Comparison of ENCODE assay signal across 8 mouse cellular contexts in the genomic region with DNA sequence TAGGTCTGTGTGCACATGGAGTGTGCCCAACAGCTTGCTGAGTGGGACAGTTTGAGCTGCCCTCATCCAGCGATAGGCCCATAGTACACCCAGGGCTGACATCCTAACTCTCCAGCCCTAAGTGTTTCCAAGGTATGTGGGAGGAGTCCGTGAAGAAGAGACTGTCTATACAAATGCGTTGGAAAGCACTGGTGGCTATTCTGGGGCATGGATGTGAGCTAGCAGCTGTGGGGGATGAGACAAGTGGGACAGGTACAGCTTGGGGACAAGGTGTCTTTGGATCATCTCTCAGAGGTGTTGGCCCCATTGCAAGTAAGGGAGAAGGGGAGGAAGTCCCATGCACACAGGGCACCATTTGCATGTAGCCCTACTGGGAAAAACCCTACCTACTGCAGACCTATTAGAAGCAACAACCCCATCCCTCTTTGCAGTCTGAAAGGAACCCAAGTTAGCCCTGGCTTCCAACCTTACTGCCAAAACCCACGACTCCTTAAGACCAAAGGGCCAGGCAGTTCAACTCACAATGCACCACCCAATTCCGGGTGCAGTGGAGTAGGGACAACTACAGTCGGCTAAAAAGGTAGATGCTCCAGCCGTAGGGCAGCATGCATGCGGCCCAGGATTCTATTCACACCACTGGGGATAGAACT. TPM values are rescaled to one million over a fixed set of nuclear protein-coding genes. Genes with fewer than 3 reads are reported as not detected.
A peak's percentile ranks its signal among the peaks of the same experiment; 100 is the strongest.
DNase-seq lines count a peak whose midpoint lies in the region; ATAC-seq and TF ChIP-seq lines count a peak whose summit lies in the region.

No protein-coding gene starts in this region.

- H3K9ac ChIP-seq in neural tube, embryonic 11.5 days (ENCODE audit: low read length) = peak overlapping the region; percentile 93
- peak overlapping the region; percentile 93 for H3K9ac ChIP-seq in limb, embryonic 14.5 days (ENCODE audit: low read depth, low read length, severe bottlenecking)
- H3K9ac ChIP-seq in stomach, embryonic 14.5 days (replicated peaks; ENCODE audit: low read depth, low read length) = peak overlapping the region; percentile 94

- no peaks in the 10 kb centered on the region for H3K9me3 ChIP-seq in neural tube, embryonic 11.5 days (ENCODE audit: control insufficient read depth, low read length)
- no peaks in the 10 kb centered on the region for H3K9me3 ChIP-seq in limb, embryonic 14.5 days (ENCODE audit: control insufficient read depth, low read length)
- H3K9me3 ChIP-seq in stomach, embryonic 14.5 days (ENCODE audit: control insufficient read depth, low read depth, low read length) = no peaks in the 10 kb centered on the region

- peak overlapping the region; percentile 64 for H3K4me2 ChIP-seq in neural tube, embryonic 11.5 days (ENCODE audit: low read depth)
- peak overlapping the region; percentile 77 for H3K4me2 ChIP-seq in limb, embryonic 14.5 days (replicated peaks; ENCODE audit: low read depth, low read length, severe bottlenecking)
- H3K4me2 ChIP-seq in stomach, embryonic 14.5 days (replicated peaks; ENCODE audit: low read depth, low read length) = peak overlapping the region; percentile 88

- H3K36me3 ChIP-seq in neural tube, embryonic 11.5 days (ENCODE audit: control insufficient read depth, insufficient read depth, low read length) = peaks cover 25% of the 10 kb centered on the region
- peaks cover 66% of the 10 kb centered on the region for H3K36me3 ChIP-seq in limb, embryonic 14.5 days (ENCODE audit: control insufficient read depth, insufficient read depth, low read length)
- peaks cover 48% of the 10 kb centered on the region for H3K36me3 ChIP-seq in stomach, embryonic 14.5 days (ENCODE audit: control insufficient read depth, insufficient read depth, low read length)

- no peak for TF ChIP-seq POLR2A in limb, embryonic 14.5 days (IDR thresholded peaks at IDR 0.05; ENCODE audit: borderline replicate concordance, extremely low read depth, insufficient read depth, insufficient read length)

- ATAC-seq in neural tube, embryonic 11.5 days (ENCODE audit: insufficient read depth, low FRiP score, low TSS enrichment) = no peak
- no peak for ATAC-seq in limb, embryonic 14.5 days (ENCODE audit: low FRiP score, low read depth)
- no peak for ATAC-seq in stomach, embryonic 14.5 days (ENCODE audit: insufficient number of reproducible peaks, insufficient read depth, low FRiP score, low read depth)

- H3K4me3 ChIP-seq in neural tube, embryonic 11.5 days (ENCODE audit: low read depth, low read length) = peak overlapping the region; percentile 73
- H3K4me3 ChIP-seq in limb, embryonic 14.5 days (replicated peaks; ENCODE audit: low read length) = peak overlapping the region; percentile 83
- peak overlapping the region; percentile 71 for H3K4me3 ChIP-seq in stomach, embryonic 14.5 days (ENCODE audit: low read depth, low read length)

- 58% methylated on average over 8 of the region's 8 CpGs for WGBS in neural tube, embryonic 11.5 days
- 58% methylated on average over 8 of the region's 8 CpGs for WGBS in limb, embryonic 14.5 days
- WGBS in stomach, embryonic 14.5 days = 37% methylated on average over 8 of the region's 8 CpGs

- DNase-seq in cerebellum, adult 11-12 months = peak; percentile 66
- no peak for DNase-seq in cerebellum, postnatal 25 days
- DNase-seq in neural tube, embryonic 11.5 days (ENCODE audit: low spot score) = no peak
- DNase-seq in neural tube, embryonic 10.5 days (ENCODE audit: extremely low spot score, low spot score) = no peak
- no peak for DNase-seq in limb, embryonic 14.5 days (ENCODE audit: low spot score)
- no peak for DNase-seq in gastrocnemius, postnatal 14 days
- no peak for DNase-seq in testis, postnatal 10 days (ENCODE audit: low spot score)

- H3K4me1 ChIP-seq in neural tube, embryonic 11.5 days (ENCODE audit: control insufficient read depth, insufficient read depth, low read length) = peaks cover 24% of the 10 kb centered on the region
- H3K4me1 ChIP-seq in limb, embryonic 14.5 days (ENCODE audit: control insufficient read depth, insufficient read depth, low read length) = peaks cover 19% of the 10 kb centered on the region
- H3K4me1 ChIP-seq in stomach, embryonic 14.5 days (ENCODE audit: control insufficient read depth, insufficient read depth, low read length) = peaks cover 22% of the 10 kb centered on the region

- no peaks in the 10 kb centered on the region for H3K27me3 ChIP-seq in neural tube, embryonic 11.5 days (ENCODE audit: control insufficient read depth, insufficient read depth, low read length)
- H3K27me3 ChIP-seq in limb, embryonic 14.5 days (ENCODE audit: control insufficient read depth, insufficient read depth, low read length) = no peaks in the 10 kb centered on the region
- no peaks in the 10 kb centered on the region for H3K27me3 ChIP-seq in stomach, embryonic 14.5 days (ENCODE audit: control insufficient read depth, insufficient read depth, low read length)

- H3K27ac ChIP-seq in neural tube, embryonic 11.5 days (ENCODE audit: low read depth, low read length) = no peak overlapping the region; the same call in 1 of the 2 replicates
- H3K27ac ChIP-seq in limb, embryonic 14.5 days (replicated peaks; ENCODE audit: low read depth, low read length) = no peak overlapping the region
- peak overlapping the region; percentile 100; the same call in 1 of the 2 replicates for H3K27ac ChIP-seq in stomach, embryonic 14.5 days (ENCODE audit: low read length)

- intact Hi-C loops in gastrocnemius, postnatal 14 days (cut with DNase I; ENCODE audit: low total_unique reads) = no loop called here

RNA-seq across cellular contexts. Expression of a gene that starts 1.7 kb away (rescaled TPM):
- polyA plus RNA-seq in neural tube, embryonic 11.5 days (2014; fragmentation: Nextera tagmentation; extraction: Ambion mirVana) = 262 and 271 TPM in 2 replicates
- polyA plus RNA-seq in limb, embryonic 14.5 days (2012; rRNA removed) = 267 and 270 TPM in 2 replicates
- polyA plus RNA-seq in limb, embryonic 14.5 days (2014; fragmentation: Nextera tagmentation; extraction: Ambion mirVana) = 196 and 214 TPM in 2 replicates
- 194 and 200 TPM in 2 replicates for polyA plus RNA-seq in stomach, embryonic 14.5 days (2014; fragmentation: Nextera tagmentation; extraction: Ambion mirVana)
- total RNA-seq in gastrocnemius, postnatal 14 days (2021) = 100 to 1,000 TPM in 1 of 2 experiments, 10 to 100 TPM in 1; 81.0 to 102 TPM

RNA-seq across cellular contexts. Expression of a gene that starts 9.0 kb away (rescaled TPM):
- 494 and 521 TPM in 2 replicates for polyA plus RNA-seq in neural tube, embryonic 11.5 days (2014; fragmentation: Nextera tagmentation; extraction: Ambion mirVana)
- 572 and 718 TPM in 2 replicates for polyA plus RNA-seq in limb, embryonic 14.5 days (2012; rRNA removed)
- 617 and 707 TPM in 2 replicates for polyA plus RNA-seq in limb, embryonic 14.5 days (2014; fragmentation: Nextera tagmentation; extraction: Ambion mirVana)
- 645 and 784 TPM in 2 replicates for polyA plus RNA-seq in stomach, embryonic 14.5 days (2014; fragmentation: Nextera tagmentation; extraction: Ambion mirVana)
- total RNA-seq in gastrocnemius, postnatal 14 days (2021) = 100 to 1,000 TPM; 793 to 884 TPM

RNA-seq across cellular contexts. Expression of a gene that starts 10.2 kb away (rescaled TPM):
- 12.6 and 15.5 TPM in 2 replicates for polyA plus RNA-seq in neural tube, embryonic 11.5 days (2014; fragmentation: Nextera tagmentation; extraction: Ambion mirVana)
- polyA plus RNA-seq in limb, embryonic 14.5 days (2012; rRNA removed) = 44.0 and 60.0 TPM in 2 replicates
- 8.2 and 9.0 TPM in 2 replicates for polyA plus RNA-seq in limb, embryonic 14.5 days (2014; fragmentation: Nextera tagmentation; extraction: Ambion mirVana)
- 7.7 and 8.1 TPM in 2 replicates for polyA plus RNA-seq in stomach, embryonic 14.5 days (2014; fragmentation: Nextera tagmentation; extraction: Ambion mirVana)
- total RNA-seq in gastrocnemius, postnatal 14 days (2021) = 1 to 10 TPM; 5.2 to 6.0 TPM

RNA-seq across cellular contexts. Expression of a gene that starts 35.8 kb away (rescaled TPM):
- polyA plus RNA-seq in neural tube, embryonic 11.5 days (2014; fragmentation: Nextera tagmentation; extraction: Ambion mirVana) = 177 and 178 TPM in 2 replicates
- 191 and 260 TPM in 2 replicates for polyA plus RNA-seq in limb, embryonic 14.5 days (2012; rRNA removed)
- polyA plus RNA-seq in limb, embryonic 14.5 days (2014; fragmentation: Nextera tagmentation; extraction: Ambion mirVana) = 129 and 147 TPM in 2 replicates
- 107 and 108 TPM in 2 replicates for polyA plus RNA-seq in stomach, embryonic 14.5 days (2014; fragmentation: Nextera tagmentation; extraction: Ambion mirVana)
- total RNA-seq in gastrocnemius, postnatal 14 days (2021) = 10 to 100 TPM; 18.1 to 24.6 TPM

RNA-seq across cellular contexts. Expression of a gene that starts 41.4 kb away (rescaled TPM):
- 0.17 TPM in 1 of 2 replicates, not detected in the other for polyA plus RNA-seq in neural tube, embryonic 11.5 days (2014; fragmentation: Nextera tagmentation; extraction: Ambion mirVana)
- polyA plus RNA-seq in limb, embryonic 14.5 days (2012; rRNA removed) = 1.8 and 1.9 TPM in 2 replicates
- 0.48 and 0.88 TPM in 2 replicates for polyA plus RNA-seq in limb, embryonic 14.5 days (2014; fragmentation: Nextera tagmentation; extraction: Ambion mirVana)
- polyA plus RNA-seq in stomach, embryonic 14.5 days (2014; fragmentation: Nextera tagmentation; extraction: Ambion mirVana) = 0.30 and 0.62 TPM in 2 replicates
- under 1 TPM; 0.12 to 0.13 TPM for total RNA-seq in gastrocnemius, postnatal 14 days (2021)
